Mouse (Mus musculus) neural tube, embryonic 11.5 days (tissue): ENCODE results near the gene Supt3. TPM values are rescaled to one million over a fixed set of nuclear protein-coding genes. Genes with fewer than 3 reads are reported as not detected.

Source experiments
- ATAC-seq: fragments of 200-750 bp; cut with Nextera tagmentation; 2 replicates; pipeline ENCODE4 v1.8.0; 2017; ENCODE audit warnings: moderate number of reproducible peaks, mild to moderate bottlenecking, moderate TSS enrichment, moderate library complexity; ENCODE audit not compliant: insufficient read depth, low FRiP score, low TSS enrichment
- DNase-seq: peaks from one replicate; pipeline ENCODE4 v3.0.0-alpha.2; 2015; ENCODE audit warnings: low spot score
- H3K27ac ChIP-seq: fragments of 300-500 bp; sonication (generic); 2 replicates; pipeline ENCODE4 v1.5.1; 2014; ENCODE audit warnings: low read depth, mild to moderate bottlenecking, low read length
- H3K27me3 ChIP-seq: fragments of 300-500 bp; sonication (generic); 2 replicates; pipeline ENCODE4 v1.6.1; 2014; ENCODE audit warnings: mild to moderate bottlenecking, low read length, mixed read lengths; ENCODE audit not compliant: control insufficient read depth, insufficient read depth
- H3K36me3 ChIP-seq: fragments of 300-500 bp; sonication (generic); 2 replicates; pipeline ENCODE4 v1.6.1; 2014; ENCODE audit warnings: mild to moderate bottlenecking, low read length, moderate library complexity, mixed read lengths; ENCODE audit not compliant: control insufficient read depth, insufficient read depth
- H3K4me1 ChIP-seq: fragments of 300-500 bp; sonication (generic); 2 replicates; pipeline ENCODE4 v1.6.1; 2014; ENCODE audit warnings: low read length, mixed read lengths; ENCODE audit not compliant: control insufficient read depth, insufficient read depth
- H3K4me2 ChIP-seq: fragments of 300-500 bp; sonication (generic); 2 replicates; pipeline ENCODE4 v1.6.1; 2014; ENCODE audit warnings: low read depth, mild to moderate bottlenecking, moderate library complexity
- H3K4me3 ChIP-seq: fragments of 300-500 bp; sonication (generic); 2 replicates; pipeline ENCODE4 v1.5.1; 2014; ENCODE audit warnings: low read depth, low read length
- H3K9ac ChIP-seq: fragments of 300-500 bp; sonication (generic); 2 replicates; pipeline ENCODE4 v1.6.1; 2014; ENCODE audit warnings: mild to moderate bottlenecking, low read length
- H3K9me3 ChIP-seq: fragments of 300-500 bp; sonication (generic); 2 replicates; pipeline ENCODE4 v1.6.1; 2016; ENCODE audit warnings: low read length; ENCODE audit not compliant: control insufficient read depth
- WGBS: fragments of 180-500 bp; shearing (Covaris S2); extraction: QIAGEN DNeasy Blood & Tissue Kit; methylation state at CpG from one replicate; pipeline ENCODE4 v1.1.7; 2014; 5-methylcytosine and 5-hydroxymethylcytosine counted together
- polyA plus RNA-seq: library from polyadenylated mRNA; unstranded; fragments of >200 nt; fragmentation: Nextera tagmentation; extraction: Ambion mirVana; gene quantifications from 2 replicates; pipeline ENCODE4 v1.2.1, GENCODE M21; 2014

The Supt3 gene
- polyA plus RNA-seq, 1 experiment from 2014 or later = 23.4 TPM

- under 1% methylated on average over 33 of the region's 33 CpGs for WGBS
- ATAC-seq (no peak), DNase-seq (peak; percentile 27)
- Histone ChIP-seq H3K9ac (no peak overlapping the region), H3K9me3 (no peaks in the 10 kb centered on the region), H3K4me1 (peaks cover 12% of the 10 kb centered on the region), H3K4me2 (0 out of 2 replicates have a peak overlapping the region, but pooled peaks have one; percentile 3), H3K36me3 (no peaks in the 10 kb centered on the region), H3K4me3 (0 out of 2 replicates have a peak overlapping the region, but pooled peaks have one; percentile 12), H3K27me3 (peaks cover 73% of the 10 kb centered on the region), H3K27ac (no peak overlapping the region)
These were observed 39.5 kb upstream of the Supt3 start for GRCm38 (mm10) chr17:44737275-44738120.

- WGBS = 1% methylated on average over 16 of the region's 22 CpGs
- H3K9ac ChIP-seq = no peak overlapping the region
- H3K4me2 ChIP-seq = 0 out of 2 replicates have a peak overlapping the region, but pooled peaks have one; percentile 3
- no peaks in the 10 kb centered on the region for H3K9me3 ChIP-seq
- H3K27me3 ChIP-seq = peaks cover 69% of the 10 kb centered on the region
- ATAC-seq (no peak), DNase-seq (peak; percentile 40)
- no peak overlapping the region for H3K27ac ChIP-seq
- no peak overlapping the region for H3K4me3 ChIP-seq
- no peaks in the 10 kb centered on the region for H3K36me3 ChIP-seq
- H3K4me1 ChIP-seq = peaks cover 12% of the 10 kb centered on the region
These were observed 38.8 kb upstream of the Supt3 start for GRCm38 (mm10) chr17:44738121-44738637.

- Histone ChIP-seq H3K4me1 (peaks cover 4% of the 10 kb centered on the region), H3K9me3 (no peaks in the 10 kb centered on the region), H3K4me2 (no peak overlapping the region), H3K9ac (no peak overlapping the region), H3K27me3 (peaks cover 32% of the 10 kb centered on the region), H3K4me3 (no peak overlapping the region), H3K27ac (no peak overlapping the region), H3K36me3 (no peaks in the 10 kb centered on the region)
- ATAC-seq (no peak), DNase-seq (no peak)
- 88% methylated on average over 9 of the region's 9 CpGs for WGBS
These were observed 34.7 kb upstream of the Supt3 start for GRCm38 (mm10) chr17:44742246-44742645.

- DNase-seq (no peak), ATAC-seq (no peak)
- Histone ChIP-seq H3K9me3 (no peaks in the 10 kb centered on the region), H3K27ac (no peak overlapping the region), H3K27me3 (peaks cover 17% of the 10 kb centered on the region), H3K4me2 (no peak overlapping the region), H3K36me3 (no peaks in the 10 kb centered on the region), H3K4me3 (no peak overlapping the region), H3K9ac (no peak overlapping the region), H3K4me1 (no peaks in the 10 kb centered on the region)
- 56% methylated on average over 3 of the region's 3 CpGs for WGBS
These were observed 33.2 kb upstream of the Supt3 start for GRCm38 (mm10) chr17:44743780-44744179.

GRCm38 (mm10) chr17:44745378-44745777, 31.6 kb upstream of the Supt3 start:
- Histone ChIP-seq H3K27ac (no peak overlapping the region), H3K36me3 (no peaks in the 10 kb centered on the region), H3K9ac (no peak overlapping the region), H3K4me1 (no peaks in the 10 kb centered on the region), H3K4me3 (no peak overlapping the region), H3K9me3 (no peaks in the 10 kb centered on the region), H3K4me2 (no peak overlapping the region), H3K27me3 (0 out of 2 replicates have a peak, but pooled peaks cover 3% of the 10 kb centered on the region)
- DNase-seq (no peak), ATAC-seq (no peak)
- WGBS = 84% methylated on average over 8 of the region's 8 CpGs

- H3K4me3 ChIP-seq = no peak overlapping the region
- DNase-seq = no peak
- H3K4me2 ChIP-seq = no peak overlapping the region
- no peaks in the 10 kb centered on the region for H3K4me1 ChIP-seq
- ATAC-seq = no peak
- H3K9me3 ChIP-seq = no peaks in the 10 kb centered on the region
- H3K27ac ChIP-seq = no peak overlapping the region
- H3K36me3 ChIP-seq = no peaks in the 10 kb centered on the region
- H3K9ac ChIP-seq = no peak overlapping the region
- H3K27me3 ChIP-seq = no peaks in the 10 kb centered on the region
- 87% methylated on average over 11 of the region's 11 CpGs for WGBS
These were observed 10.6 kb upstream of the Supt3 start for GRCm38 (mm10) chr17:44766318-44766717.

GRCm38 (mm10) chr17:44766975-44767374, 10.0 kb upstream of the Supt3 start:
- Histone ChIP-seq H3K27ac (no peak overlapping the region), H3K9ac (no peak overlapping the region), H3K4me2 (no peak overlapping the region), H3K36me3 (no peaks in the 10 kb centered on the region), H3K4me3 (no peak overlapping the region), H3K9me3 (no peaks in the 10 kb centered on the region), H3K27me3 (no peaks in the 10 kb centered on the region), H3K4me1 (no peaks in the 10 kb centered on the region)
- no peak for ATAC-seq
- DNase-seq = no peak
- WGBS = 79% methylated on average over 2 of the region's 2 CpGs

- 73% methylated on average over 1 of the region's 1 CpGs for WGBS
- no peak for ATAC-seq
- no peaks in the 10 kb centered on the region for H3K27me3 ChIP-seq
These were observed 9.6 kb upstream of the Supt3 start for GRCm38 (mm10) chr17:44767375-44767774.

GRCm38 (mm10) chr17:44768522-44768921, 8.4 kb upstream of the Supt3 start:
- ATAC-seq (no peak), DNase-seq (peak; percentile 10)
- H3K27me3 ChIP-seq = no peaks in the 10 kb centered on the region
- H3K4me2 ChIP-seq = no peak overlapping the region
- H3K4me1 ChIP-seq = no peaks in the 10 kb centered on the region
- H3K9ac ChIP-seq = no peak overlapping the region
- WGBS = 56% methylated on average over 5 of the region's 5 CpGs
- H3K27ac ChIP-seq = no peak overlapping the region
- H3K4me3 ChIP-seq = no peak overlapping the region
- no peaks in the 10 kb centered on the region for H3K36me3 ChIP-seq
- no peaks in the 10 kb centered on the region for H3K9me3 ChIP-seq

More at GRCm38 (mm10) chr17:44767375-44767774, 9.6 kb upstream of the Supt3 start:
- DNase-seq = no peak
- Histone ChIP-seq H3K9me3 (no peaks in the 10 kb centered on the region), H3K4me2 (no peak overlapping the region), H3K27ac (no peak overlapping the region), H3K9ac (no peak overlapping the region), H3K36me3 (no peaks in the 10 kb centered on the region), H3K4me3 (no peak overlapping the region), H3K4me1 (no peaks in the 10 kb centered on the region)
